Mouse (Mus musculus) olfactory bulb, adult 2 months (tissue): ENCODE measurements around the gene Mgat5.

Source experiments
- CTCF ChIP-seq: fragments of 200-500 bp; IDR thresholded peaks from 2 replicates; pipeline ENCODE4 v1.5.1; 2012; ENCODE audit warnings: low read depth, mild to moderate bottlenecking, low read length, moderate library complexity; ENCODE audit not compliant: insufficient read depth
- POLR2A ChIP-seq: fragments of 200-500 bp; IDR thresholded peaks from 2 replicates; pipeline ENCODE4 v1.6.1; 2012; ENCODE audit warnings: mild to moderate bottlenecking, low read depth, low read length, moderate library complexity; ENCODE audit not compliant: insufficient read depth

DNA sequence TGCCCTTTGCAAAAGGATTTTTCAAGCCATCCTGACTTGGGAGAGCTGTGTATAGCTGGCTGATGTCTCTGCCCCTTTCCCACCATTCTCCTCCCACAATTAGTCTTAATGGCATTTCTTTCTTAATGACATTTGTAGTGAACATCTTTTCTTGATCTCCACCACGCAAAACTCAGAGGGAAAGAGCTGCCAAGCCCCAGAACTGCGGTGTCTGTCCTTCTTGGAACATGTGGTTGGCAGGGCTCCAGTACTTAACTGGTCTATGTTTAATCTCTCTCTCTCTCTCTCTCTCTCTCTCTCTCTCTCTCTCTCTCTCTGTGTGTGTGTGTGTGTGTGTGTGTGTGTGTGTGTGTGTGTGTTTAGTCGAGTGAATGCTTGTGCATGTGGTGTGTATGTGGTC, 169.3 kb downstream of the Mgat5 start:
- TF ChIP-seq POLR2A (no peak), CTCF (no peak)
